Mouse (Mus musculus) ES-Bruce4 (cell line): ENCODE measurements around the gene Isg20l2. TPM values are rescaled to one million over a fixed set of nuclear protein-coding genes. Genes with fewer than 3 reads are reported as not detected.
A peak's percentile ranks its signal among the peaks of the same experiment; 100 is the strongest.

ENCODE experiments used
- H3K27ac ChIP-seq: 2 replicates; pipeline ENCODE4 v1.5.1; 2012; ENCODE audit warnings: low read length, inconsistent platforms; ENCODE audit not compliant: insufficient read depth
- H3K27me3 ChIP-seq: 2 replicates; pipeline ENCODE4 v1.6.1; 2012; ENCODE audit warnings: mild to moderate bottlenecking, low read length, inconsistent platforms; ENCODE audit not compliant: control insufficient read depth, poor library complexity, insufficient read depth, severe bottlenecking
- H3K36me3 ChIP-seq: 2 replicates; pipeline ENCODE4 v1.6.1; 2012; ENCODE audit warnings: inconsistent platforms, mild to moderate bottlenecking, low read length, moderate library complexity; ENCODE audit not compliant: control insufficient read depth, poor library complexity, insufficient read depth, severe bottlenecking
- H3K4me1 ChIP-seq: one replicate; pipeline ENCODE4 v1.8.1; 2011; ENCODE audit warnings: low read length; ENCODE audit not compliant: control insufficient read depth, insufficient read depth
- H3K4me3 ChIP-seq: 2 replicates; pipeline ENCODE4 v1.5.1; 2011; ENCODE audit warnings: low read depth, mild to moderate bottlenecking, low read length
- H3K9ac ChIP-seq: 2 replicates; pipeline ENCODE4 v1.6.1; 2012; ENCODE audit warnings: low read depth, mild to moderate bottlenecking, inconsistent platforms; ENCODE audit not compliant: poor library complexity, severe bottlenecking
- H3K9me3 ChIP-seq: replicated peaks from 2 replicates; pipeline ENCODE4 v1.6.1; 2012; ENCODE audit warnings: mild to moderate bottlenecking, low read length, inconsistent platforms; ENCODE audit not compliant: control insufficient read depth, poor library complexity, insufficient read depth, severe bottlenecking
- CTCF ChIP-seq: IDR thresholded peaks from one replicate; pipeline ENCODE4 v1.8.1; 2011; ENCODE audit warnings: low read depth, low read length
- EP300 ChIP-seq: IDR thresholded peaks from 2 replicates; pipeline ENCODE4 v1.6.1; 2011; ENCODE audit warnings: low read depth, low read length; ENCODE audit not compliant: insufficient read depth
- POLR2A ChIP-seq: IDR thresholded peaks from one replicate; pipeline ENCODE4 v1.8.1; 2011; ENCODE audit warnings: low read length; ENCODE audit not compliant: insufficient read depth
- polyA plus RNA-seq: library from polyadenylated mRNA; stranded (reverse); fragments of >200 nt; gene quantifications from 2 replicates; pipeline ENCODE4 v1.2.4, GENCODE M21; 2011; ENCODE audit warnings: low read depth; ENCODE audit not compliant: missing spikeins, insufficient read depth, insufficient read length

The Isg20l2 gene
- polyA plus RNA-seq, 1 experiment = 64.3 TPM

- Histone ChIP-seq H3K27me3 (no peaks in the 10 kb centered on the region), H3K4me1 (no peaks in the 10 kb centered on the region), H3K9me3 (no peaks in the 10 kb centered on the region), H3K9ac (peak overlapping the region; percentile 68), H3K36me3 (peaks cover 47% of the 10 kb centered on the region), H3K4me3 (peak overlapping the region; percentile 84), H3K27ac (peak overlapping the region; percentile 9; the same call in 1 of the 2 replicates)
- TF ChIP-seq POLR2A (no peak), CTCF (no peak), EP300 (no peak)
Measured at GRCm38 (mm10) chr3:87929341-87930077, 605 bp upstream of the Isg20l2 start.

GRCm38 (mm10) chr3:87934026-87934425 lies 3.9 kb downstream of the Isg20l2 start:
- H3K4me1 ChIP-seq = peaks cover 2% of the 10 kb centered on the region
- TF ChIP-seq CTCF (no peak), EP300 (no peak), POLR2A (no peak)
- no peak overlapping the region for H3K9ac ChIP-seq
- no peak overlapping the region for H3K4me3 ChIP-seq
- no peak overlapping the region for H3K27ac ChIP-seq
- H3K36me3 ChIP-seq = peaks cover 55% of the 10 kb centered on the region
- no peaks in the 10 kb centered on the region for H3K27me3 ChIP-seq
- no peaks in the 10 kb centered on the region for H3K9me3 ChIP-seq

- Histone ChIP-seq H3K27ac (no peak overlapping the region), H3K9me3 (no peaks in the 10 kb centered on the region), H3K9ac (no peak overlapping the region), H3K36me3 (peaks cover 60% of the 10 kb centered on the region), H3K4me3 (no peak overlapping the region), H3K27me3 (no peaks in the 10 kb centered on the region), H3K4me1 (peaks cover 2% of the 10 kb centered on the region)
- TF ChIP-seq POLR2A (no peak), EP300 (no peak), CTCF (no peak)
Measured at GRCm38 (mm10) chr3:87934501-87934900, 4.4 kb downstream of the Isg20l2 start.

GRCm38 (mm10) chr3:87935201-87935600 lies 5.1 kb downstream of the Isg20l2 start:
- no peak overlapping the region for H3K27ac ChIP-seq
- H3K27me3 ChIP-seq = no peaks in the 10 kb centered on the region
- H3K36me3 ChIP-seq = peaks cover 65% of the 10 kb centered on the region
- peaks cover 2% of the 10 kb centered on the region for H3K4me1 ChIP-seq
- H3K4me3 ChIP-seq = no peak overlapping the region
- TF ChIP-seq CTCF (no peak), EP300 (no peak), POLR2A (no peak)
- H3K9ac ChIP-seq = no peak overlapping the region
- H3K9me3 ChIP-seq = no peaks in the 10 kb centered on the region

- Histone ChIP-seq H3K4me3 (no peak overlapping the region), H3K4me1 (peaks cover 2% of the 10 kb centered on the region), H3K27ac (no peak overlapping the region), H3K9me3 (no peaks in the 10 kb centered on the region), H3K9ac (no peak overlapping the region), H3K27me3 (no peaks in the 10 kb centered on the region), H3K36me3 (peaks cover 67% of the 10 kb centered on the region)
- no peak for TF ChIP-seq EP300
- TF ChIP-seq CTCF = peak; percentile 88
Measured at GRCm38 (mm10) chr3:87935776-87936175, 5.7 kb downstream of the Isg20l2 start.

GRCm38 (mm10) chr3:87940611-87941010 lies 10.5 kb downstream of the Isg20l2 start:
- TF ChIP-seq CTCF (no peak), POLR2A (no peak), EP300 (no peak)
- no peak overlapping the region for H3K4me3 ChIP-seq
- H3K27ac ChIP-seq = no peak overlapping the region
- H3K36me3 ChIP-seq = peaks cover 52% of the 10 kb centered on the region
- no peaks in the 10 kb centered on the region for H3K9me3 ChIP-seq
- peaks cover 7% of the 10 kb centered on the region for H3K4me1 ChIP-seq
- H3K9ac ChIP-seq = no peak overlapping the region
- H3K27me3 ChIP-seq = no peaks in the 10 kb centered on the region
